Mouse (Mus musculus) gastrocnemius, postnatal 4 days (tissue): ENCODE results near the gene Trim45. TPM values are rescaled to one million over a fixed set of nuclear protein-coding genes. Genes with fewer than 3 reads are reported as not detected.
A peak's percentile ranks its signal among the peaks of the same experiment; 100 is the strongest.

Experiments
- DNase-seq, 2 experiments: peaks; one replicate each; pipeline ENCODE4 v3.0.0; 2021 to 2022; ENCODE audit warnings: low spot score in 2 of 2, mixed read lengths in 2 of 2
- total RNA-seq, 2 experiments: library from RNA; stranded (reverse); gene quantifications; 2 replicates each; pipeline ENCODE4 v1.2.3; 2021

Trim45 gene
- total RNA-seq, 2 experiments from 2014 or later = 15.1 to 15.9 TPM

- peak in 1 of 2 experiments; percentile 23 for DNase-seq
Measured at GRCm38 (mm10) chr3:100925176-100925575, 3.2 kb downstream of the Trim45 start.

GRCm38 (mm10) chr3:100931332-100932076 is 9.5 kb downstream of the Trim45 start:
- no peak for DNase-seq

- DNase-seq = no peak
Measured at GRCm38 (mm10) chr3:100932077-100932944, 10.3 kb downstream of the Trim45 start.

- DNase-seq = no peak
Measured at GRCm38 (mm10) chr3:100935521-100935920, 13.5 kb downstream of the Trim45 start.

- no peak for DNase-seq
Measured at GRCm38 (mm10) chr3:100936201-100936600, 14.2 kb downstream of the Trim45 start.

- DNase-seq = no peak
Measured at GRCm38 (mm10) chr3:100938211-100938610, 16.2 kb downstream of the Trim45 start.

- no peak for DNase-seq
Measured at GRCm38 (mm10) chr3:100940496-100941037, 18.6 kb downstream of the Trim45 start.

GRCm38 (mm10) chr3:100947286-100947685 is 25.3 kb downstream of the Trim45 start:
- no peak for DNase-seq

- no peak for DNase-seq
Measured at GRCm38 (mm10) chr3:100951531-100951930, 29.5 kb downstream of the Trim45 start.

GRCm38 (mm10) chr3:100954616-100955015 is 32.6 kb downstream of the Trim45 start:
- DNase-seq = no peak

GRCm38 (mm10) chr3:100961007-100961406 is 39.0 kb downstream of the Trim45 start:
- DNase-seq = no peak

GRCm38 (mm10) chr3:100961501-100961900 is 39.5 kb downstream of the Trim45 start:
- DNase-seq = no peak

- peak in 1 of 2 experiments; percentile 24 for DNase-seq
Measured at GRCm38 (mm10) chr3:100963849-100964542, 42.0 kb downstream of the Trim45 start.

- peak; percentile 81 to 93 for DNase-seq
Measured at GRCm38 (mm10) chr3:100969176-100969917, 47.3 kb downstream of the Trim45 start, which contains the start of gene Ttf2. Ttf2 (minus strand) TSS chr3:100969663.

- DNase-seq = no peak
Measured at GRCm38 (mm10) chr3:100973906-100974305, 51.9 kb downstream of the Trim45 start.

GRCm38 (mm10) chr3:100979290-100979689 is 57.3 kb downstream of the Trim45 start:
- DNase-seq = no peak
